Mouse (Mus musculus): Measurements from ENCODE around the gene Tpd52l2. TPM values are rescaled to one million over a fixed set of nuclear protein-coding genes. Genes with fewer than 3 reads are reported as not detected.

Tpd52l2 gene
- polyA plus RNA-seq, 1 experiment = 108 TPM

GRCm38 (mm10) chr2:181471246-181471645 is 25.7 kb upstream of the Tpd52l2 start:
- Histone ChIP-seq H3ac (ENCODE audit: control insufficient read depth, insufficient read length) (no peak overlapping the region), H3K27me3 (ENCODE audit: control insufficient read depth, insufficient read depth, insufficient read length) (peaks cover 4% of the 10 kb centered on the region), H3K36me3 (ENCODE audit: control insufficient read depth, insufficient read depth) (no peaks in the 10 kb centered on the region), H3K4me3 (no peak overlapping the region), H3K4me2 (ENCODE audit: low read depth) (peak overlapping the region; percentile 35), H3K79me2 (ENCODE audit: control insufficient read depth, insufficient read depth) (no peaks in the 10 kb centered on the region)
- TF ChIP-seq POLR2AphosphoS2 (IDR thresholded peaks at IDR 0.05; ENCODE audit: insufficient read length, low read depth) = no peak
- TF ChIP-seq MYOG (IDR thresholded peaks at IDR 0.05; ENCODE audit: control insufficient read depth in 1 of 3, insufficient read depth in 1 of 3, insufficient read length in 2 of 3, low read depth in 2 of 3) = peak in 1 of 3 experiments; percentile 14
- TF ChIP-seq POLR2A (IDR thresholded peaks at IDR 0.05; ENCODE audit: insufficient read length, low read depth) = peak; percentile 45
- TF ChIP-seq MYOD1 (IDR thresholded peaks at IDR 0.05; ENCODE audit: control insufficient read depth in 1 of 3, insufficient read length in 2 of 3, low read depth in 2 of 3) = peak in 1 of 3 experiments; percentile 10

GRCm38 (mm10) chr2:181472256-181472827 is 24.6 kb upstream of the Tpd52l2 start:
- Histone ChIP-seq H3K36me3 (ENCODE audit: control insufficient read depth, insufficient read depth) (no peaks in the 10 kb centered on the region), H3K27me3 (ENCODE audit: control insufficient read depth, insufficient read depth, insufficient read length) (peaks cover 4% of the 10 kb centered on the region), H3K79me2 (ENCODE audit: control insufficient read depth, insufficient read depth) (no peaks in the 10 kb centered on the region), H3K4me2 (ENCODE audit: low read depth) (no peak overlapping the region), H3K4me3 (no peak overlapping the region), H3ac (ENCODE audit: control insufficient read depth, insufficient read length) (no peak overlapping the region)
- no peak for TF ChIP-seq REST (IDR thresholded peaks at IDR 0.05; ENCODE audit: insufficient read depth, insufficient read length)
- no peak for TF ChIP-seq TCF3 (IDR thresholded peaks at IDR 0.05; ENCODE audit: insufficient read length, low read depth)
- no peak for TF ChIP-seq E2F4 (IDR thresholded peaks at IDR 0.05; ENCODE audit: insufficient read depth)
- no peak for TF ChIP-seq MYOD1 (IDR thresholded peaks at IDR 0.05; ENCODE audit: control insufficient read depth in 1 of 3, insufficient read length in 2 of 3, low read depth in 2 of 3)
- no peak for TF ChIP-seq SRF (IDR thresholded peaks at IDR 0.05; ENCODE audit: control insufficient read depth, insufficient read length, low read depth)
- TF ChIP-seq MAX (IDR thresholded peaks at IDR 0.05; ENCODE audit: low read depth) = no peak
- TF ChIP-seq USF1 (IDR thresholded peaks at IDR 0.05; ENCODE audit: low read depth) = no peak
- no peak for TF ChIP-seq POLR2A (IDR thresholded peaks at IDR 0.05; ENCODE audit: insufficient read length, low read depth)
- TF ChIP-seq TCF12 (IDR thresholded peaks at IDR 0.05; ENCODE audit: insufficient read depth, poor library complexity, severe bottlenecking) = no peak
- no peak for TF ChIP-seq MYOG (IDR thresholded peaks at IDR 0.05; ENCODE audit: control insufficient read depth in 1 of 3, insufficient read depth in 1 of 3, insufficient read length in 2 of 3, low read depth in 2 of 3)
- TF ChIP-seq CEBPB (IDR thresholded peaks at IDR 0.05; ENCODE audit: insufficient read depth, poor library complexity, severe bottlenecking) = no peak
- no peak for TF ChIP-seq POLR2AphosphoS2 (IDR thresholded peaks at IDR 0.05; ENCODE audit: insufficient read length, low read depth)

GRCm38 (mm10) chr2:181483120-181483519 is 13.8 kb upstream of the Tpd52l2 start:
- TF ChIP-seq POLR2AphosphoS2 (IDR thresholded peaks at IDR 0.05; ENCODE audit: insufficient read length, low read depth) (no peak), CEBPB (IDR thresholded peaks at IDR 0.05; ENCODE audit: insufficient read depth, poor library complexity, severe bottlenecking) (no peak)
- Histone ChIP-seq H3K36me3 (ENCODE audit: control insufficient read depth, insufficient read depth) (no peaks in the 10 kb centered on the region), H3K4me3 (no peak overlapping the region), H3K79me2 (ENCODE audit: control insufficient read depth, insufficient read depth) (no peaks in the 10 kb centered on the region), H3K4me2 (ENCODE audit: low read depth) (no peak overlapping the region), H3ac (ENCODE audit: control insufficient read depth, insufficient read length) (no peak overlapping the region), H3K27me3 (ENCODE audit: control insufficient read depth, insufficient read depth, insufficient read length) (no peaks in the 10 kb centered on the region)

GRCm38 (mm10) chr2:181483562-181484318 is 13.2 kb upstream of the Tpd52l2 start:
- Histone ChIP-seq H3K4me2 (ENCODE audit: low read depth) (peak overlapping the region; percentile 63), H3K36me3 (ENCODE audit: control insufficient read depth, insufficient read depth) (no peaks in the 10 kb centered on the region), H3K27me3 (ENCODE audit: control insufficient read depth, insufficient read depth, insufficient read length) (no peaks in the 10 kb centered on the region), H3ac (ENCODE audit: control insufficient read depth, insufficient read length) (no peak overlapping the region), H3K4me3 (no peak overlapping the region), H3K79me2 (ENCODE audit: control insufficient read depth, insufficient read depth) (no peaks in the 10 kb centered on the region)
- no peak for TF ChIP-seq E2F4 (IDR thresholded peaks at IDR 0.05; ENCODE audit: insufficient read depth)
- TF ChIP-seq CEBPB (IDR thresholded peaks at IDR 0.05; ENCODE audit: insufficient read depth, poor library complexity, severe bottlenecking) = no peak
- no peak for TF ChIP-seq MAX (IDR thresholded peaks at IDR 0.05; ENCODE audit: low read depth)
- TF ChIP-seq REST (IDR thresholded peaks at IDR 0.05; ENCODE audit: insufficient read depth, insufficient read length) = no peak
- TF ChIP-seq USF1 (IDR thresholded peaks at IDR 0.05; ENCODE audit: low read depth) = no peak
- TF ChIP-seq TCF12 (IDR thresholded peaks at IDR 0.05; ENCODE audit: insufficient read depth, poor library complexity, severe bottlenecking) = no peak
- TF ChIP-seq SRF (IDR thresholded peaks at IDR 0.05; ENCODE audit: control insufficient read depth, insufficient read length, low read depth) = no peak
- TF ChIP-seq TCF3 (IDR thresholded peaks at IDR 0.05; ENCODE audit: insufficient read length, low read depth) = no peak
- no peak for TF ChIP-seq MYOD1 (IDR thresholded peaks at IDR 0.05; ENCODE audit: control insufficient read depth in 1 of 3, insufficient read length in 2 of 3, low read depth in 2 of 3)
- no peak for TF ChIP-seq POLR2AphosphoS2 (IDR thresholded peaks at IDR 0.05; ENCODE audit: insufficient read length, low read depth)

Measured in myocyte (in vitro differentiated cells).